Mouse (Mus musculus): Measurements from ENCODE around the gene Mia2.
"Not testable (repeated sequence)": the region's sequence is repeated elsewhere in the genome, so short reads cannot be mapped to it uniquely, and the experiment has no call there.

GRCm38 (mm10) chr12:59058242-59058641, 37.4 kb upstream of the Mia2 start:
- TF ChIP-seq CTCF (IDR thresholded peaks at IDR 0.05; ENCODE audit: borderline replicate concordance, insufficient read depth, low read depth, low read length); POLR2A (IDR thresholded peaks at IDR 0.05; ENCODE audit: borderline replicate concordance, insufficient read depth, low read length): not testable (repeated sequence)

Data from cerebellum, adult 2 months (tissue).